Mouse (Mus musculus): ENCODE results near the gene Galk1.

Gene Galk1

DNA sequence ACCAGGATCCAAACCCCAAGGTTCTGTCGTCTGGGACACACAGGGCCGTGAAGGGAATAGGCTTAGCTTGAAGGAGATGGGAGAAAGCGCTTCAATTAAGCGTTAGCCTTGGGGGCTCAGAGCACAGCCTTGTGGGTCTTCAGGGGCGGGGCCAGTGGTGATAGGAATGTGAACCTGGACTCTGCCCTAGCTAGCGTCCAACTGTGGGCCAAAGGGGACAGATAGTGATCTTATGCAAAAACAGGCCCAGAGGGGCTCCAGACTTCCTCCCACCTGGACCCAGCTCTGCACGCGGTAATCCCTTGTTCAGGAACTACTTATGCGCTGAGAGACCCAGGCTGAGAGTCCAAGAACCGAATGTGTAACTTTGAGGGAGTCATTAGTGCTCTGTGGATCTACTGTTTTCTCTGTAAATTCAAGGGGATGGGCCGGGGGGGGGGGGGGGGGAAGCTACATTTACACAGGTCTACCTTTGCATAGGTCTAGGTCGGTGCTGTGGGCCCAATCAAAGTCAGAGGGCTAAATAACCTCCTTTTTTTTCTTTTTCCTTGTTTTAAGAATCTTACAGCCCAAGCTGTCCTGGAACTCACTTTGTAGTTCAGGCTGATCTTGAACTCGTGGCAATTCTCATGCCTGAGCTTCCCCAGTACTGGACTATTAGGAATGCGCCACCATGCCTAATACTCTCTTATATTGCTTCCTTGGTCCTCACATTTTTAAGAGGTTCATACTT, 824 bp downstream of the Galk1 start:
- DNase-seq (ENCODE audit: low spot score in 2 of 2) = no peak

DNA sequence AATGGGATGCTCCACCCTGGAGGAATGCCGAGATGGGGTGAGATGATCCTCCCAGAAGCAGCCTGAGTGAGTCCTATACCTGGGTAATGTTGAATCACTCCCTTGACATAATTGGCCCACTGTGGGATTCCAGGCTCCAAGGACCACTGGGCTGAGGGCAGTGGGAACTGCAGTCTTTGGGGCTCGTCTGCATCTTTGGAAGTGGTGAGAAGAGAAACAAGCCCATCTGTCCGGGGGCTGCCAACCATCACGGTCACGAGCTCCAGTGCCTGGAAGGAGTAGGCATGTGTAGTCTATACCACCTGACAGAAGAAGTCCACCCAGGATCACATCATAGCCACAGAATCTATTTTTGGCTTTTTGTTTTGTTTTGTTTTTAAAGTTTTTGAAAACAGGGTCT, 1.6 kb downstream of the Galk1 start:
- DNase-seq (ENCODE audit: low spot score in 2 of 2) = no peak

DNA sequence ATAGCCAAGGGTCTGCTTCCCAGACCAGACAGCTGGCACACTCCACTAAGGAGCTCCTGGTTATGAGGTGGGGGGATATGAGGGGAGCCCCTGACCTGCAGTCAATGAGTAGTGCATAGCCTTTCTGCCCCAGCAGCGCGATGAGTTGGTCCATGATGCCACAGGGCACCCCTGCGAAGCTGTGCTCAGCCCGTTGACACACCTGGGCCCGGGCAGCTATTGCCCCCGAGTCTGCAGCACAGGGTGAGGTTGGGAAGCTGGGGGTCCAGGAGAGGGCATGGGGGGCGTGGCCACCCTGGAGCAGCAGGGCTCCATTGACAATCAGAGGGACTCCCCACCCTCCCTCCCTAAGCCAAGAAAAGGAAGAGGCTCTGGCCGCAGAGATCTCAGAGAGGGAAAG, 2.4 kb downstream of the Galk1 start:
- no peak for DNase-seq (ENCODE audit: low spot score in 2 of 2)

DNA sequence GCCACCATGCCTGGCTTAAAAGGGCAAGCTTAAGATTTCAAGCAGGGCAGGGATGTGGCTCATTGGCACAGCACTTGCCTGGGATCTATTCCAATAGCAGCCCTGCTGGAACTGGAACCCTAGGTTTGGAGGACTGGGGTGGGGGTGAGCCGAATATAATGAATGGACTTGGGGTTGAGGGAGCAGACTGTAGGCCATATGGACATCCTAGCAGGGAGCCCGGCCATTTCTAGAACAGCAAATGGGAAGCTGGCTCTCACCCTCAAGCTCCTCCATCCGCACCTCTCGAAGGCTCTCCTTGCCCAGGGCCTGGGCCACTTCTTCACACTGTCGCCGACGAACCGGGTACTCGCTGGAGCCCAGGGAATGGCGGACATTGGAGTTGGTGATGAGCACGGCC, 2.9 kb downstream of the Galk1 start:
- DNase-seq (ENCODE audit: low spot score in 2 of 2) = no peak

DNA sequence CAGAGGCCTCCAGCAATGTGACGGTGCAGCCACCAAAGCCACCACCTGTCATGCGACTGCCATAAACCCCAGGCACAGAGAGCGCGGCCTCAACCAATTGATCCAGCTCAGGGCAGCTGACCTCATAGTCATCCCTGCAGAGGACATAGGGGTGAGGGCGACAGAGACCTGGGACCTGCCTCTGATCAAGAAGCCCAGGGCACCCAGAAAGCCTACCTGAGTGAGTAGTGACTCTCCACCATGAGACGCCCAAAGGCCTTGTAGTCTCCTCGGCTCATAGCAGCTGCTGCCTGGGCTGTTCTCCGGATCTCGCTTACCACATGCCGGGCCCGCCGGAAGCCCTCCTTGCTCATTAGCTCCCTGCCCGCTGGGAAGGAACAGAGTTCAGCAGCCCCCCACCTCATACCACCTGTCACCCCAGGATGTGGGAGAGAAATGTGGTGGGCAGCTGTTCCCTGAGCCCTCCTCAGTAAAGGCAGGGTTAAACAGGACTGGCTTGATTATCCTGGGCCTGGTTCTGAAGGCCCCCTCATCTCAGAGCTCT, 3.6 kb downstream of the Galk1 start:
- no peak for DNase-seq (ENCODE audit: low spot score in 2 of 2)

DNA sequence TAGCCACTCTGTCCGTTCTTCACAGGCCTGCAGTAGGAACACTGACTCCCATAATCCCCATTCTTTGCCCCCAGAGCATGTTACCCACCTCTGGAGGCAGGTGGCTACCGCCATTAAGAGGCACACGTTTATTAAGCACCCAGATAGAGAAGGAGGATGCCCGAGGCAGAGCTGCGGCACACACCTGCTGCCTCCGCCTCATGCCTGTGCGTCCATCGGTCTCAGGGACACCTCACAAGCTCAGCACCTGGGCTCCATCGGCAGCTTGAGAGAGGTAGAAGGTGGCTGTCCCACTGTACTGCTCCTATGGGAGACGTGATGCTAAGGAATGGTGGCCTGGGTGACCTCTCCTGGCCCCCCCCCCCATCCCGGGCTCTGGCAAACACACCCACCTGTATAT, 4.1 kb downstream of the Galk1 start:
- no peak for DNase-seq (ENCODE audit: low spot score in 2 of 2)

DNA sequence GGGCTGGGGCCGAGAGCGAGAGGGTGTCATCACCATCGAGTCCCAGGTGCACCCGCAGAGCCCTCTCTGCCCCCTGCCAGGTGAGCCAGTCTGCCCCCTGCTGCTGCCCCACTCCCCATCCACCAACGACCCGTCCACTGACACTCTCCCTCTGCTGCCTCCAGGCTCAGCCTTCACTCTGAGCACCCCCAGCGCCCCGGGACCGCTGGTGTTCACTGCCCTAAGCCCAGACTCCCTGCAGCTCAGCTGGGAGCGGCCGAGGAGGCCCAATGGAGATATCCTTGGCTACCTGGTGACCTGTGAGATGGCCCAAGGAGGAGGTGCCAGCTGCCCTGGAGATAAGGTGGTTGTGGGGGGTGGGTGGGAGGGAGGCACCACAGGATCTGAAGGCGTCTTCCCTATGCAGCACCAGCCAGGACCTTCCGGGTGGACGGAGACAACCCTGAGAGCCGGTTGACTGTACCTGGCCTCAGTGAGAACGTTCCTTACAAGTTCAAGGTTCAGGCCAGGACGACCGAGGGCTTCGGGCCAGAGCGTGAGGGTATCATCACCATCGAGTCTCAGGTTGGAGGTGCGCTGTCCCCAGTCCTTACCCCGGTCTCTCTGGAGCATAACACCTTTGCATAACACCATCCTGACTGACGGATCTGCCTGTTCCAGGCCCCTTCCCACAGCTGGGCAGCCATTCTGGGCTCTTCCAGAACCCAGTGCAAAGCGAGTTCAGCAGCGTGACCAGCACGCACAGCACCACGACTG, 5.2 kb downstream of the Galk1 start:
- DNase-seq (ENCODE audit: low spot score in 2 of 2) = no peak

DNA sequence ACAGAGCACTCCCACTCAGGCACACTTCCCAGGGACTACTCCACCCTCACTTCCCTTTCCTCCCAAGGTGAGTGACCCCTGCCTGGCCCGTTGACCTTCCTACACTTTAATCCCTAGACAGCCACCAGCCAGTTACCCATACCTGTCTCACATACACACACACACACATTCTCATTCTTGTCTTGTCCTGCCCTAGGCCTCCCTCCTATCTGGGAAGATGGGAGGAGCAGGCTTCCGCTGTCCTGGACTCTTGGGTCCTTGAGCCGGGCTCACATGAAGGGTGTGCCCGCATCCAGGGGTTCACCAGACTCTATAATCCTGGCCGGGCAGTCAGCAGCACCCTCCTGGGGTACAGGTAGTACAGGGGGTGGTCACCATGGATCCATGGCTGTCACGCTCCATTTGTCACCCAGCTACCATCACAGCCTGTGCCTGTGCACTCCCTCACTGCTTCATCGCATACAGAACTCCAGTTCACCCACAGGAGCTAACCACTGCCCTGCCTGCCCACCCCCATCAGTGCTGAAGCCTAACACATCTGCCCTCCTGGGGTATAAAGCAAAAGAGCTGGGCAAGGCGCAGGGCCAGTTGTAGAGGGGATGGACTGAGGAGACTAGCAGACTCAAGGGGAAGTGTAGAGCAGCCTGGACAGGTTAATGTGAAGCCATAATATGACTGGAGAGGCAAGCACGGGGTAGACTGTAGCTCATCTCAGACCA, 6.7 kb downstream of the Galk1 start:
- DNase-seq (ENCODE audit: low spot score in 2 of 2) = no peak

DNA sequence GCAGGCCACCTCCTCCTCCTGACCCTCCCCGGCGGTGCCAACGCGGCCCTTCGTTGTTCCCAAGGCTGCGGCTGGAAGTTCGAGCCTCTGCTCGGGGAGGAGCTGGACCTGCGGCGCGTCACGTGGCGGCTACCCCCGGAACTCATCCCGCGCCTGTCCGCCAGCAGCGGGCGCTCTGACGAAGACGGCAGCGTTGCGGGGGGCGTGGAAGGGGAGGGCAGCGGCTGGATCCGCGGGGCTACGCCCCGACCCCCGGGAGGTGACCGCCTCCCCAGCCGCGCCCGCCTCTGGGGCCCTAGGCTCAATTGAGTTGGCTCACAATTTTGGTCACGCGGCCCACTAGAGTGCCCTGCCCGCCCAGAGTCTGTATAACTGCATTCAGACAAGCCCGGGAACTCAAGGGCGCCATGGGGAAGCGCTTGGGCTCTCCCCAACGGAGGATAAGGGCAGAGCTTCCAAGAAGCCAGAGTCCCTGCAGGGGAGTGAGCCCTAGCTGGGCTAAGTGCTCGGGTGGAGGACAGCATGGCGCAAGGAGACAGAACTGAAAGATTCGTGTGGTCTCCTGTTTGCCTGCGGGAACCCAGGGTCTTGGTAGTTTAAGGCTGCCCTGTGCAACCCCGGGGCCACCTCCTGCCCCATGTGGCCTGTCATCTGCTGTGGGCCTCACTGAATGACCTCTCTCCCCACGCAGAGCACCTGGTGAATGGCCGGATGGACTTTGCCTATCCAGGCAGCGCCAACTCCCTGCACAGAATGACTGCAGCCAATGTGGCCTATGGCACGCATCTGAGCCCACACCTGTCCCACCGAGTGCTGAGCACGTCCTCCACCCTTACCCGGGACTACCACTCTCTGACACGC, 7.4 kb downstream of the Galk1 start:
- DNase-seq (ENCODE audit: low spot score in 2 of 2) = peak; percentile 55 to 64

DNA sequence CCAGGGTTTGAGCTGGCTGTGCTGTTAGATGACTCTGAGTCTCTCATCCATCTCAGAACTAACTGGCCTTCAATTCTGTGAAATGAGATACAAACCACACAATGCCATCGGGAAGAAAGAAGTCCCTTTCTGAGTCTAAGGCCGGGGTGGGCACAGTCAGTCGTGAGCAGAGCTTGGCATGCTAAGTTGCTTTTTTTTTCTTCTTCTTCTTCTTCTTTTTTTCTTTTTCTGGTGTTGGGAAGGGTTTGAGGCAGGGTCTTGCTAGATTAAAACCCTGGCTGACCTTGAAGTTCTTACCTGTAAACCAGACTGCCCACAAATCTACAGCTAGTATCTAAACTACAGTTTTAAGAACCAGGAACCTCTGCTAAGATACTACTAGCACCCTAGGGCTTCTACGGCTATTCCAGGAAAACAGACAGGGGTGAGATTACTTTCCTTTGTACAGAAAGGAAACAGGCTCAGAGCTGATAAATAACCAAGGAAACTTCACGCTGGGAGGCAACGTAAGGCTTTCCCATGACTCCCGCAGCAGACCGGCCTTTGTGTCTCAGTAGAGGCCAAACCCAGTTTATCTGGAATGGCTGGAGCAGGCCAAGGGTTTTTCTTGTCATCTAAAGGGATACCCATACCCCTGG, 8.2 kb downstream of the Galk1 start:
- DNase-seq (ENCODE audit: low spot score in 2 of 2) = no peak

DNA sequence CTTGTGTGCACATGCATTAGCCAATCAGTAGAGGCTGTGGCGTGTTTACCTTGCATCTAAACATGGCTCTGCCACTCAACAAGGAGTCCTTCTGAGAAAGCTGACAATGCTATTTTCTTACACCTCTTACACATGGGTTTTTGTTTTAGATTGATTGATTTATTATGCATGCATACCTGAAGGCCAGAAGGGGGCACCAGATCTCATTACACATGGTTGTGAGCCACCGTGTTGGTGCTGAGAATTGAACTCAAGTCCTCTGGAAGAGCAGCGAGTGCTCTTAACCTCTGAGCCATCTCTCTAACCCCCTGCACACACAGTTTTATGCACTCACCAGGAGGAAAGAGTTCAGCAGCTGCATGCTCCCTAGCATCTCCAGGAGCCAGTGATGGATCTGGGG, 9.6 kb downstream of the Galk1 start:
- DNase-seq (ENCODE audit: low spot score in 2 of 2) = no peak

DNA sequence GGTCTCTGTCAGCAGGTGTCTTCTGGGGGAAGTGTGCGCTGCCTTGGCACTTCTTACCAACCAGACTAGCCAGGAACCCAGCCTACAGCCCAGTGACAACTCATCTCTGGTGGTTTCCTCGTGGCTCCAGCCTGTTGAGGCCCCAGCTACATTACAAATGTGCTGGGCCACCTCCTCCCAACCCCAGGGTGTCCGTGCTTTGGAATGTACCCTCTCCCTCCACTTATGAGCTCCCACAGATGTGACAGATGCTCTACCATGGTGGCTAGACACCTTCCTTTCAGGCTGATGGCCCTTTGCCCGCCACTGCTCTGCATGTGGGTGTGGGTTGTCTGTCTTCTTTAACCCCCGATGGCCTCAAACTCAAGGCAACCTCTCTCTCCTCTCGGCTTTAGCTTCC, 10.8 kb downstream of the Galk1 start:
- DNase-seq (ENCODE audit: low spot score in 2 of 2) = no peak

DNA sequence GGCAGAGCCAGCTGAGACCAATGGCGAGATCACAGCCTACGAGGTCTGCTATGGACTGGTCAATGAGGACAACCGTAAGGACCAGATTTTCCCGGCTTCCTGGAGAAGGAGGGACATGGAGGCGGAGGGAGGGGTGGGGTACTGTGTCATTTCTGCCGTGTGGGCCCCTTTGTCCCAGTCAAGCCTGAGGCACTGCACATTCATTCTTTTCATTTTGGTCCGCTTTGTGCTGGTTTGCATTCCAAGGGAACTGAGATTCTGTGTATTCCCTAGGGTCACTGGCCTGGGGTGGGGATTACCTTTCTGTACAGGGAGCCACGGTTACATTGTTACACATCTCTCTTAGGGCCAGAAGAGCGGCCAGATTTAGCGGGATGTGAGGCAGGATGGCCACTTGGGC, 11.9 kb downstream of the Galk1 start:
- DNase-seq (ENCODE audit: low spot score in 2 of 2) = no peak

DNA sequence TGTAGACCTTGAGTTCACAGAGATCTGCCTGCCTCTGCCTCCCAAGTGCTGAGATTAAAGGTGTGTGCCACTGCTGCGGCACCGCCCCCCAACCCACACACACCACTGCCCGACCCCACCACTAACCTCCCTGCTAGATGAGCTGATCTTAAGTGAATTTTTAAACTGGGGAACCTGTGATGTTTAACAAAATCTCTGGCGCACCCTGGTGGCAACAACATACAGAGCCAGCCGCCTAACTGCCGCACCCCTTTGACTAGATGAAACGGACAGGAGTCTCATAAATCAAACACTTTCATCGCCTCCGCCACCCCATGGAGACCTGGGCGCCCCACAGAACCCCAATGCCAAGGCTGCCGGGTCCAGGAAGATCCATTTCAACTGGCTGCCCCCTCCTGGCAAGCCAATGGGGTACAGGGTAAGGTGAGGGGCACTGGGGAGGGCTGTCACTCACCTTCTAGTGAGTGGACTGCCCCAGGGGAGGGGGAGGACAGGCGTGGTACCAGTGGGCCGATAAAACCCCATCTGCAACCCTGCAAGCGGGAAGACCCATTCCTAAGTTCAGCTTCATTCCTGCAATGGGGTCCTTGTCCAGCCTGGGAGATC, 12.9 kb downstream of the Galk1 start:
- DNase-seq (ENCODE audit: low spot score in 2 of 2) = peak; percentile 62 to 75

DNA sequence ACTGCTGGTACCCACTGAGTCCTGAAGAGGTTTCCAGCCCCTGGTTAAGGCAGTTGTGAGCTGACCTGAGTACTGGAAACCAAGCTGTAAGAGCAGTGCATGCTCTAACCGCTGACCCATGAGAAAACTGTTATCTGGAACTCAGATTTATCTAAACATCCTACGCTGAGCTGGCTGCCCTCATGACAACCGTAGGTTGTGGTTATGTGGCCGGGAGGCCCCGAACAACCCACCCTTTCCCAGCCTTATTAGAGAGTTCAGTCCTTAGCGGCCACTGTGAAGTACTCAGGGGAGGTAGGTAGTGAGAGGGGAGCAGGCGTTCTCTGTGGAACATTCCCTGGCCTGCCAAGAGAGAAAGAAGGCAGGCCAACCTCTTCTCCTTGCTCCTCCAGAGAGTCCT, 13.5 kb downstream of the Galk1 start:
- DNase-seq (ENCODE audit: low spot score in 2 of 2) = no peak

DNA sequence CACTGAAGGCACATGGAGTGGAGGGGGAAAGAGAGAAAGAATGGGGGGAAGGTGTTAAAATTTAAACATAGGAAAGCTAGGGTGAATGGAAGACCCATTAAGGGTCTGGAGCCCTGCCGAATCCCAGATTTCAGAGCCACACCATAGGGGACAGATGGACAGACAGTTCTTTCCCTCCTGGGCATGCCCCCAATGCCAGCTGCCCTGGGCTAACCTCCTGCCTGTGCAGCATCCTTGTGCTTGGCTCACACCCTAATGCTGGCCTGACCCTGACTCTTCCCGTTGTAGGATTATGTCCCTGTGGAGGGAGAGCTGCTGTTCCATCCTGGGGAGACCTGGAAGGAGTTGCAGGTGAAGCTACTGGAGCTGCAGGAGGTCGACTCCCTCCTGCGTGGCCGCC, 14.9 kb downstream of the Galk1 start:
- DNase-seq (ENCODE audit: low spot score in 2 of 2) = no peak

DNA sequence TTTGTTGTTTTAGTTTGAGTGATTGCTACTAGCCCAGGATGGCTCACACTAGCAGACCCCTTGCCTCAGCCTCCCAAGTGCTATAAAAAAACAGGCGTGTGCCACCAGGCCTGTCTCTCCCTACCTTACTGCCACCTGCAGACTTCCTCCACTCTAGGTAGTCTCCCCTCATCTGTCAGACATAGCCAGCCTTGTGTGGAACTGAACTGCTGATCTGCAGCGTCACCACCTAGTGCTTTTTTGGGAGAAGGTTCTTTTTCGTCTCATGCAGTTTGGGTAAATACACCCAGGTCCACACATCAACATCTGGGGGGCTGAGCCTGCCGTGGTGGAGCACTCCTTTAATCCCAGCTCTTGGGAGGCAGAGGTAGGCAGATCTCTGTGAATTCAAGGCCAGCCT, 15.5 kb downstream of the Galk1 start:
- DNase-seq (ENCODE audit: low spot score in 2 of 2) = no peak

DNA sequence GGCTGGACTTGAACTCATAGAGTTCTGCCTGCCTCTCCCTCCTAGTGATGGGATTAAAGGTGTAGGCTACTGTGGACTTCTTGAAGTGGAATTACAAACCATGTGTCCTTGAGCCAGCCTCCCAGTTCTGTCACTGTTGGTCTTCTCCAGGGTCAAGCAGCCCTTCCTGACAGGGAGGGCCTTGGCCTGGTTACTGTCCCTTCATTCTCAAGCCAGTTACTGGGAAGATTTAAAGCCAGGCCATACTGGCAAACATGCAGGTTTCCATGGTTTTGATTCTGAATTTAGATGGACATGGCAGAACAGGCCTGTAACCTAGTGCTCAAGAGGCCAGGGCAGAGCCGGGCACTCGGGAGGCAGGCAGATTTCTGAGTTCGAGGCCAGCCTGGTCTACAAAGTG, 17.3 kb downstream of the Galk1 start:
- DNase-seq (ENCODE audit: low spot score in 2 of 2) = no peak

DNA sequence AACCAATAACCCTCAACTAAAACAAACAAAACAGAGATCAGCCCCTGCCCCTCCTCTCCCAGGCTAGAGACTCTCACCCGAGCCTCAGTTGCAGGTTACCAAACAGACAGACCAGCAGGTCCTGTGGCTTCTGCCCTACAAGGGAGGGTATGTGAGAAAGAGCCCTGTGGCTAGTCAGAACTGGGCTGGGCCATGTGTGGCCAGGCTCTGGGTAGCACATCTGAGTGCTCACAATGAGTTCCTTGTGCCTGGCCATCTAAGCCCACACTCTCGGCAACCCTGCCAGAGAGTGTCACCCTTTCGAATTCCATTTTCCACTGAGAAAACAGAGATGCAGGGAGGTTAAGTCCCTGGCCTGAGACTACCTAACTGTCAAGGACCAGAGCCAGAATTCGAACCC, 20.4 kb downstream of the Galk1 start:
- no peak for DNase-seq (ENCODE audit: low spot score in 2 of 2)

DNA sequence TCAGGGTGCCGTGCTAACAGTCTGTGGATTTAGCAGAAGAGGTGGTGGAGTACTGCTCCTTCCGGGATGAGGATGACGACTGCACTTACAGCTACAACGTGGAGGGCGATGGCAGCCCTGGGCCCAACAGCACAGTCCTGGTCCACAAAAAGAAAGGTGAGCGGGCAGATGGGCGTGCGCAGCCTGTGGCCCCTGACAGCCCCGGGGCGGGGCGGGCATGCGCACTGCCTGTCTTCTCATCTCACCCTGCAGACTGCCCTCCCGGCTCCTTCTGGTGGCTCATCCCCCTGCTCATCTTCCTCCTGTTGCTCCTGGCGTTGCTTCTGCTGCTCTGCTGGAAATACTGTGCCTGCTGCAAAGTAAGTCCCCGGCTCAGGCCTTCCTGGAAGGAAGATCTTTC, 22.8 kb downstream of the Galk1 start:
- no peak for DNase-seq (ENCODE audit: low spot score in 2 of 2)

DNA sequence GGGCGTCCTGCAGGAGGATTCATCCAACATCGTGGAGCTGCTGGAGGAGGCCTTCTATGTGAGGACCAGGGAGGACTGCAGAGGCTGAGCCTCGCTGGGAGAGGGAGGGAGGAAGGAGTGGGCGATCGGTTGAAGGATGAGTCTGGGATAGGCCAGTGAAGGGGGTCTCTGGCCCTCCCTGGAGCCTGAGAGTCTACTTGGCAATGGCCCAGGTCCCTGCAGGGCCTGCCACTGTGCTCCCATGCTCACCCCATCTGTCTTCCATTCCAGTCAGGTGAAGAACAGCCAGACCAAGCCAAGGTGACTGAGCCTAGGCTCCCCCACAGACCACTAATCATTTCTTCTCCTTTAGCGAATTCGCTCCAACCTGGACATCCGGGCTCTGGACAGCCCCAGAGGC, 29.2 kb downstream of the Galk1 start:
- no peak for DNase-seq (ENCODE audit: low spot score in 2 of 2)

All from natural killer cell, adult 2 months (primary cell).